Mouse (Mus musculus): Measurements from ENCODE around the gene Otx1. TPM values are rescaled to one million over a fixed set of nuclear protein-coding genes. Genes with fewer than 3 reads are reported as not detected.

Gene Otx1
- polyA plus RNA-seq, 1 experiment: not detected

DNA sequence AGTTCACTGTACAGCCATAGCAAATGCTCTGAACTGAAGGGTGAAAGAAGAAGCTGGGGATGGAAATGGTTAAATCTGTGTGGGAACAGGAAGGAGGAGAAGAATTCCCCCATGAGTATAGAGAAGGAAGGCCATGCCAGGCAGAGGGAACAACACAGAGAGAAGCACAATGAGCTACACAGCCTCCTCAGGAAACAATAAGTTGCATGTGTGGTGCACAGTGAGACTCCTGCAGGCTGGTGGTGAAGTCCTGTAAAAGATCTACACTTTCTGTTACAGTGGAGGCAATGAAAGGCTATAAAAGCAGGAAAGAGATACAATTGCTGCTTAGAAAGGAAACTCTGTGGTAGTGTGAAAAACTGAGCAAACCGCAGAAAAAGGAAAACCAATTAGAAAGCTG lies 17.6 kb downstream of the Otx1 start:
- H3K27ac ChIP-seq (ENCODE audit: insufficient read depth, low read length): no peak overlapping the region
- no peak overlapping the region for H3K4me3 ChIP-seq (ENCODE audit: extremely low read depth, insufficient read depth, insufficient read length)
- peaks cover 3% of the 10 kb centered on the region; the same call in 1 of the 2 replicates for H3K27me3 ChIP-seq (ENCODE audit: control insufficient read depth, insufficient read depth, low read length)
- WGBS: 0% methylated on average over 1 of the region's 1 CpGs
- TF ChIP-seq POLR2A (IDR thresholded peaks at IDR 0.05; ENCODE audit: low read depth, low read length) (no peak), CTCF (IDR thresholded peaks at IDR 0.05; ENCODE audit: extremely low read depth, insufficient read depth, insufficient read length, insufficient replicate concordance) (no peak)
- no peaks in the 10 kb centered on the region for H3K36me3 ChIP-seq (ENCODE audit: control insufficient read depth, insufficient read depth, low read length)
- no peak for DNase-seq (ENCODE audit: low read depth in 1 of 2, low spot score in 2 of 2)
- no peaks in the 10 kb centered on the region for H3K4me1 ChIP-seq (ENCODE audit: control insufficient read depth, insufficient read depth, insufficient read length)

DNA sequence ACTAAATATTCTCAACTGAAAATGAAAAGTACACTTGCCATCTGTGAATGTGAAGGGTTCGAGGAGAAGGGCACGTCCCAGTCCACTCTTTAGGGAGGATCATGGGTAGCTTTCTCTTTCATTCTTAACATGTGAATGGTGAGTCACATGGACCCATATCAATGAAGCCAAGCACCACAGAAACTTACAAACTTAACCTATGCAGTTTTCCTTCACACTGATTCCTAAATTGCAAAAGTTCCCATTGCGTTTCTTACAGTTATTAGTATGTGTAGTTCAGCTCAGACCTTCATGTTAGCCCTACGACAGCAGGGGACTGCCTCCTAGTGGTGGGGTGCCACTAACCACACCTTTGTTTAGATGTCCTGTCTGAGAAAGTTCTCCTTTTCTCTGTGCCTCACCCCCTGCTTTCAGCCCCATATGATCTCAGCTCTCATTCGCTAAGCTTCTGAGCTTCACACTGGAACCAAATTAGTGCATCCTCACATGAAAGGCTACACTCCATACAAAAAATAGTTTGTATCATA lies 28.6 kb downstream of the Otx1 start:
- 69% methylated on average over 5 of the region's 5 CpGs for WGBS
- TF ChIP-seq POLR2A (IDR thresholded peaks at IDR 0.05; ENCODE audit: low read depth, low read length): no peak
- peak; percentile 10; the same call in 1 of the 2 replicates for TF ChIP-seq CTCF (IDR thresholded peaks at IDR 0.05; ENCODE audit: extremely low read depth, insufficient read depth, insufficient read length, insufficient replicate concordance)
- DNase-seq (ENCODE audit: low read depth in 1 of 2, low spot score in 2 of 2): no peak

DNA sequence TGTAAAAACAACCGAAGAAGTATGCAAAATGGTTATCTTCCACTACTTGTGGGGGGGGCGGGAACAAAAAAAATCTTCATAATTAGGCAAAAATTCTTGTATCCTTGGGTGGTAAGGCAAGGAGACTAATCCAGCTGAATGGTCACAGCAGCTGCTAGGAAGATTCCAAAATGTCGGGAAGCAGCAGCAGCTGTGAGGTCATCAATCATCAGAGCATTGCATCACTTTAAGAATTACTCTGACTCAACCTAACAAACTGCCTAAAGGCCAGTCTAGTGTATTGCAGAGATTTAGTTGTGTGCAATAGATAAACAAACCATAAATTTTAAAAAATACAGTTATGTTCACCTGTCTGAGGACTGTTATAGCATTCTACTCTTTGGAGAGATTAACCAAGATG lies 29.1 kb downstream of the Otx1 start:
- Histone ChIP-seq H3K36me3 (ENCODE audit: control insufficient read depth, insufficient read depth, low read length) (no peaks in the 10 kb centered on the region), H3K4me1 (ENCODE audit: control insufficient read depth, insufficient read depth, insufficient read length) (no peaks in the 10 kb centered on the region; the same call in 1 of the 2 replicates), H3K27ac (ENCODE audit: insufficient read depth, low read length) (no peak overlapping the region), H3K4me3 (ENCODE audit: extremely low read depth, insufficient read depth, insufficient read length) (no peak overlapping the region), H3K27me3 (ENCODE audit: control insufficient read depth, insufficient read depth, low read length) (no peaks in the 10 kb centered on the region)
- no peak for DNase-seq (ENCODE audit: low read depth in 1 of 2, low spot score in 2 of 2)
- TF ChIP-seq CTCF (IDR thresholded peaks at IDR 0.05; ENCODE audit: extremely low read depth, insufficient read depth, insufficient read length, insufficient replicate concordance) (no peak), POLR2A (IDR thresholded peaks at IDR 0.05; ENCODE audit: low read depth, low read length) (no peak)
- whole genome bisulfite sequencing: 83% methylated on average over 3 of the region's 3 CpGs

More for the DNA sequence above, 28.6 kb downstream of the Otx1 start:
- Histone ChIP-seq H3K27me3 (ENCODE audit: control insufficient read depth, insufficient read depth, low read length) (no peaks in the 10 kb centered on the region), H3K4me1 (ENCODE audit: control insufficient read depth, insufficient read depth, insufficient read length) (no peaks in the 10 kb centered on the region; the same call in 1 of the 2 replicates), H3K27ac (ENCODE audit: insufficient read depth, low read length) (no peak overlapping the region), H3K4me3 (ENCODE audit: extremely low read depth, insufficient read depth, insufficient read length) (no peak overlapping the region), H3K36me3 (ENCODE audit: control insufficient read depth, insufficient read depth, low read length) (no peaks in the 10 kb centered on the region)

DNA sequence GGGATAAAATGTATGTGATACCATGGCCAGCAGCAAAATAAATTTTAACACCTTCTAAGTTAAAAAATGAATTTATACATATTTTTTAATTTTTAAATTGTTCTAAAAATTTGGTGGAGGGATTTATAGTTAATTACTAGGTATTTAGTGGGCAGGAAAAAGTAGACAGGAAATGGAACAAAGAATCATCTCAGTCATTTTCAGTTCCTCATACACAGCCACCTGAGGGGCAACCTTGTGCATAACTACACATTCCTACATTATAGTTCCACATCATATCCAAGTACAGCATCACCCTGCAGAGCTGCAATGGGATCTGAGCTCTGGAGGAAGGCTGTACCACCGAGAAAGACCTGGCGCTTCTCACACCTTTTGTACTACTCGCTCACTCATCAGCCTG lies 33.8 kb downstream of the Otx1 start:
- no peak for DNase-seq (ENCODE audit: low read depth in 1 of 2, low spot score in 2 of 2)
- no peak for TF ChIP-seq POLR2A (IDR thresholded peaks at IDR 0.05; ENCODE audit: low read depth, low read length)
- no peak for TF ChIP-seq CTCF (IDR thresholded peaks at IDR 0.05; ENCODE audit: extremely low read depth, insufficient read depth, insufficient read length, insufficient replicate concordance)
- Histone ChIP-seq H3K4me3 (ENCODE audit: extremely low read depth, insufficient read depth, insufficient read length) (no peak overlapping the region), H3K27ac (ENCODE audit: insufficient read depth, low read length) (no peak overlapping the region), H3K36me3 (ENCODE audit: control insufficient read depth, insufficient read depth, low read length) (no peaks in the 10 kb centered on the region), H3K4me1 (ENCODE audit: control insufficient read depth, insufficient read depth, insufficient read length) (no peaks in the 10 kb centered on the region; the same call in 1 of the 2 replicates), H3K27me3 (ENCODE audit: control insufficient read depth, insufficient read depth, low read length) (no peaks in the 10 kb centered on the region)
- 88% methylated on average over 3 of the region's 3 CpGs for WGBS

DNA sequence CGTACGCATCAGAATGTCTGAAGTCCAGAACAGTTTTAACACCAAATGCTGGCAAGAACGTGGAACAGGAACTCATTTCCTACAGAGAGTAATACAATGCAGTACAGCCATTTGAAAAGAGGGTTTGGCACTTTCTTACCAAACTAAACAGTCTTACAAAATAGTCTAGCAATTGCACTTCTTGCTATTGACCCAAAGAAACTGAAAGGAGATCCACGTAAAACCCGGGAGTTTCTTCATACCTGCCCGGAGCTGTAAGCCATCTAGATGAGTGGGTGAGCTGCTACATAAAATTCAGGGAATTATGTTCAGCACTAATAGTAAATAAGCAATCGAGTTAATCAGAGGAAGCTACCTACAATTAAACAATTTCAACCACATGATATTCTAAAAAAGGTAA lies 47.5 kb downstream of the Otx1 start:
- H3K36me3 ChIP-seq (ENCODE audit: control insufficient read depth, insufficient read depth, low read length): no peaks in the 10 kb centered on the region
- H3K27ac ChIP-seq (ENCODE audit: insufficient read depth, low read length): no peak overlapping the region
- no peaks in the 10 kb centered on the region for H3K27me3 ChIP-seq (ENCODE audit: control insufficient read depth, insufficient read depth, low read length)
- DNase-seq (ENCODE audit: low read depth in 1 of 2, low spot score in 2 of 2): no peak
- H3K4me3 ChIP-seq (ENCODE audit: extremely low read depth, insufficient read depth, insufficient read length): no peak overlapping the region
- WGBS: 84% methylated on average over 7 of the region's 7 CpGs
- no peaks in the 10 kb centered on the region for H3K4me1 ChIP-seq (ENCODE audit: control insufficient read depth, insufficient read depth, insufficient read length)
- no peak for TF ChIP-seq CTCF (IDR thresholded peaks at IDR 0.05; ENCODE audit: extremely low read depth, insufficient read depth, insufficient read length, insufficient replicate concordance)
- no peak for TF ChIP-seq POLR2A (IDR thresholded peaks at IDR 0.05; ENCODE audit: low read depth, low read length)

DNA sequence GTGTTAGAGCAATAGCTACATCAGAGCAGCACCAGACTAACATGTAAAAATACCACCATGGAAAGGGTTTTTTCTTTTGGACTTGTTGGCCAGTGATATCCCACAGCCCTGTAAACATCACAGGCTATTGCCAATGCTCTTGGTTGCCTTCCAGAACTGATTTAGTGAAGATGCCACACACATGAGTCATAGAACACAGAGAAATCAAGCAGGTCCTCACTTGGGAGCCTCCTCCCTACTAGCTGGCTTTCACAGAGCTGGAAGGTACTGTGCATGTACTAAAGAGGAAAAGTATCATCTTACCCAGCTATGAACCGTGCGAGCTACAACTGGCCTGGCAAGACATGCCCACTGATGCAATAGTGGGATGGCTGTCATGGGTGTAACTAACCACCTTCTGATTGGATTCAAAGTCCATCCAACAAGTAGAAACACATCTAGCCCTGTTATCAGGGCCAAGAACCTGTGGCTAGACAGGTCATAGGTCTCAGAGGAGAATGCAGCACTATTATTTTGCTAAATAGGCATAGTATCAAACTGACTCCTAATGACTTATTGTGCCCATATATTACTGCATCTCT lies 51.0 kb downstream of the Otx1 start:
- no peaks in the 10 kb centered on the region for H3K36me3 ChIP-seq (ENCODE audit: control insufficient read depth, insufficient read depth, low read length)
- no peak overlapping the region for H3K27ac ChIP-seq (ENCODE audit: insufficient read depth, low read length)
- no peak overlapping the region for H3K4me3 ChIP-seq (ENCODE audit: extremely low read depth, insufficient read depth, insufficient read length)
- no peak for DNase-seq (ENCODE audit: low read depth in 1 of 2, low spot score in 2 of 2)
- TF ChIP-seq CTCF (IDR thresholded peaks at IDR 0.05; ENCODE audit: extremely low read depth, insufficient read depth, insufficient read length, insufficient replicate concordance) (no peak), POLR2A (IDR thresholded peaks at IDR 0.05; ENCODE audit: low read depth, low read length) (no peak)
- 92% methylated on average over 2 of the region's 2 CpGs for WGBS
- H3K27me3 ChIP-seq (ENCODE audit: control insufficient read depth, insufficient read depth, low read length): no peaks in the 10 kb centered on the region
- no peaks in the 10 kb centered on the region for H3K4me1 ChIP-seq (ENCODE audit: control insufficient read depth, insufficient read depth, insufficient read length)

DNA sequence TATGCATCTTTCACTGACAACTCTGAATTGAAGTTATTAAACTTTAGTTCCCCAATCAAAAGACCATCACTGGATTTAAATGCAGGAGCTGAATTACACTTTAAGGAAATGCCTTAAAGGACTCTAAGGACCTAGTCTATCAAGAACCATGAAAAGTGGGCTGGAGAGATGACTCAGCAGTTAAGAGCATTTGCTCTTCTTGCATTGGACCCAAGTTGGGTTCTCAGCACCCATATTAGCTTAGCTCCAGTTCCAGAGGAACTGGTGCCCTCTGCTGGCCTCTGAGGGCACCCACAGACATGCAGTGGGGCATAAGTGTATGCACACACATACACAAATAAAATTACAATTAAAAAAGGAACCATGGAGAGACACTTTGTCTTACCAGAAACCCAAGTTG lies 52.6 kb downstream of the Otx1 start:
- H3K4me3 ChIP-seq (ENCODE audit: extremely low read depth, insufficient read depth, insufficient read length): no peak overlapping the region
- no peak for DNase-seq (ENCODE audit: low read depth in 1 of 2, low spot score in 2 of 2)
- no peaks in the 10 kb centered on the region for H3K4me1 ChIP-seq (ENCODE audit: control insufficient read depth, insufficient read depth, insufficient read length)
- TF ChIP-seq POLR2A (IDR thresholded peaks at IDR 0.05; ENCODE audit: low read depth, low read length): no peak
- TF ChIP-seq CTCF (IDR thresholded peaks at IDR 0.05; ENCODE audit: extremely low read depth, insufficient read depth, insufficient read length, insufficient replicate concordance): no peak
- H3K27ac ChIP-seq (ENCODE audit: insufficient read depth, low read length): no peak overlapping the region
- no peaks in the 10 kb centered on the region for H3K36me3 ChIP-seq (ENCODE audit: control insufficient read depth, insufficient read depth, low read length)
- no peaks in the 10 kb centered on the region for H3K27me3 ChIP-seq (ENCODE audit: control insufficient read depth, insufficient read depth, low read length)

All from spleen, adult 2 months (tissue).